ENCODE assay signal across 8 mouse cellular contexts in genomic region chrX:151802956-151803776, GRCm38 (mm10). TPM values are rescaled to one million over a fixed set of nuclear protein-coding genes. Genes with fewer than 3 reads are reported as not detected.
DNase-seq lines count a peak whose midpoint lies in the region; ATAC-seq and TF ChIP-seq lines count a peak whose summit lies in the region.

No protein-coding gene starts in this region.

- TF ChIP-seq CTCF in E14TG2a.4 (conservative IDR thresholded peaks at IDR 0.05; ENCODE audit: low read length): no peak
- TF ChIP-seq CTCF in heart, postnatal 0 days (IDR thresholded peaks at IDR 0.05; ENCODE audit: low read depth): no peak
- no peak for TF ChIP-seq CTCF in testis, adult 2 months (IDR thresholded peaks at IDR 0.05; ENCODE audit: control insufficient read depth, insufficient read depth, insufficient replicate concordance, low read depth, low read length)

- peak; percentile 91 for ATAC-seq in forebrain, embryonic 12.5 days (ENCODE audit: low FRiP score)
- ATAC-seq in heart, postnatal 0 days (ENCODE audit: insufficient read depth, low read depth): peak; percentile 91
- peak; percentile 90 for ATAC-seq in liver, embryonic 16.5 days (ENCODE audit: low read depth)
- peak; percentile 90 for ATAC-seq in neural tube, embryonic 13.5 days (ENCODE audit: low read depth)

- H3K36me3 ChIP-seq in E14TG2a.4 (ENCODE audit: insufficient read depth, low read length): peaks cover 12% of the 10 kb centered on the region; the same call in 1 of the 2 replicates
- no peaks in the 10 kb centered on the region for H3K36me3 ChIP-seq in forebrain, embryonic 12.5 days (replicated peaks)
- H3K36me3 ChIP-seq in heart, postnatal 0 days (replicated peaks; ENCODE audit: control insufficient read depth, insufficient read depth, low read length): no peaks in the 10 kb centered on the region
- no peaks in the 10 kb centered on the region for H3K36me3 ChIP-seq in liver, embryonic 16.5 days (ENCODE audit: control insufficient read depth, insufficient read depth)
- H3K36me3 ChIP-seq in neural tube, embryonic 13.5 days: no peaks in the 10 kb centered on the region
- no peaks in the 10 kb centered on the region for H3K36me3 ChIP-seq in testis, adult 2 months (ENCODE audit: control insufficient read depth, insufficient read depth, low read length)

- peak; percentile 95 for DNase-seq in c-Kit-positive CD71-positive TER-119-positive erythroid progenitor cells, embryonic 14.5 days (ENCODE audit: low spot score)
- peak; percentile 97 for DNase-seq in heart, postnatal 0 days (ENCODE audit: low spot score)
- DNase-seq in kidney, postnatal 4 days: peak; percentile 91 to 96

- TF ChIP-seq EP300 in heart, postnatal 0 days (IDR thresholded peaks at IDR 0.05; ENCODE audit: low read depth): peak; percentile 96

- H3K4me3 ChIP-seq in E14TG2a.4 (replicated peaks; ENCODE audit: low read length): peak overlapping the region; percentile 83
- H3K4me3 ChIP-seq in forebrain, embryonic 12.5 days (replicated peaks): peak overlapping the region; percentile 54
- H3K4me3 ChIP-seq in heart, postnatal 0 days (ENCODE audit: low read depth, low read length): peak overlapping the region; percentile 63
- peak overlapping the region; percentile 74 for H3K4me3 ChIP-seq in liver, embryonic 16.5 days (ENCODE audit: low read depth, low read length)
- peak overlapping the region; percentile 51 for H3K4me3 ChIP-seq in neural tube, embryonic 13.5 days
- peak overlapping the region; percentile 95 for H3K4me3 ChIP-seq in testis, adult 2 months (ENCODE audit: control insufficient read depth, low read depth, low read length)

- peak overlapping the region; percentile 94 for H3K27ac ChIP-seq in forebrain, embryonic 12.5 days
- peak overlapping the region; percentile 99 for H3K27ac ChIP-seq in heart, postnatal 0 days (ENCODE audit: low read depth)
- H3K27ac ChIP-seq in liver, embryonic 16.5 days (ENCODE audit: low read length): peak overlapping the region; percentile 93
- H3K27ac ChIP-seq in neural tube, embryonic 13.5 days (replicated peaks): peak overlapping the region; percentile 92
- H3K27ac ChIP-seq in testis, adult 2 months (ENCODE audit: control insufficient read depth, insufficient read depth, low read depth, low read length): peak overlapping the region; percentile 87

- H3K9me3 ChIP-seq in E14TG2a.4 (ENCODE audit: low read length): no peaks in the 10 kb centered on the region
- H3K9me3 ChIP-seq in forebrain, embryonic 12.5 days: no peaks in the 10 kb centered on the region
- H3K9me3 ChIP-seq in heart, postnatal 0 days (replicated peaks; ENCODE audit: control insufficient read depth, low read length): no peaks in the 10 kb centered on the region
- H3K9me3 ChIP-seq in liver, embryonic 16.5 days (replicated peaks; ENCODE audit: control insufficient read depth, low read length): no peaks in the 10 kb centered on the region
- no peaks in the 10 kb centered on the region for H3K9me3 ChIP-seq in neural tube, embryonic 13.5 days

- peak overlapping the region; percentile 53 for H3K4me2 ChIP-seq in forebrain, embryonic 12.5 days
- peak overlapping the region; percentile 68 for H3K4me2 ChIP-seq in heart, postnatal 0 days (ENCODE audit: low read depth, low read length)
- H3K4me2 ChIP-seq in liver, embryonic 16.5 days (ENCODE audit: low read depth, low read length): peak overlapping the region; percentile 64
- H3K4me2 ChIP-seq in neural tube, embryonic 13.5 days: peak overlapping the region; percentile 72

- peak overlapping the region; percentile 67 for H3K9ac ChIP-seq in forebrain, embryonic 12.5 days
- H3K9ac ChIP-seq in heart, postnatal 0 days (replicated peaks; ENCODE audit: low read depth, low read length): peak overlapping the region; percentile 81
- peak overlapping the region; percentile 80 for H3K9ac ChIP-seq in liver, embryonic 16.5 days (ENCODE audit: low read depth, low read length)
- H3K9ac ChIP-seq in neural tube, embryonic 13.5 days: peak overlapping the region; percentile 77

- H3K4me1 ChIP-seq in E14TG2a.4 (replicated peaks; ENCODE audit: low read depth, low read length): peaks cover 20% of the 10 kb centered on the region
- no peaks in the 10 kb centered on the region for H3K4me1 ChIP-seq in forebrain, embryonic 12.5 days
- H3K4me1 ChIP-seq in heart, postnatal 0 days (ENCODE audit: control insufficient read depth, insufficient read depth): no peaks in the 10 kb centered on the region; the same call in 1 of the 2 replicates
- peaks cover 2% of the 10 kb centered on the region for H3K4me1 ChIP-seq in liver, embryonic 16.5 days (ENCODE audit: control insufficient read depth, low read depth, low read length)
- peaks cover 11% of the 10 kb centered on the region; the same call in 1 of the 2 replicates for H3K4me1 ChIP-seq in neural tube, embryonic 13.5 days (replicated peaks)
- no peaks in the 10 kb centered on the region for H3K4me1 ChIP-seq in testis, adult 2 months (ENCODE audit: control insufficient read depth, insufficient read depth, low read length)

- peak; percentile 60 for TF ChIP-seq POLR2A in testis, adult 2 months (IDR thresholded peaks at IDR 0.05; ENCODE audit: control insufficient read depth, low read depth, low read length)

- 15% methylated on average over 77 of the region's 77 CpGs for WGBS in forebrain, embryonic 12.5 days
- 22% methylated on average over 75 of the region's 77 CpGs for WGBS in heart, postnatal 0 days
- WGBS in liver, embryonic 16.5 days (ENCODE audit: insufficient replicate concordance): 17% methylated on average over 77 of the region's 77 CpGs
- 17% methylated on average over 73 of the region's 77 CpGs for WGBS in neural tube, embryonic 13.5 days

- H3K27me3 ChIP-seq in E14TG2a.4 (ENCODE audit: insufficient read depth, low read length): no peaks in the 10 kb centered on the region; the same call in 1 of the 2 replicates
- 0 out of 2 replicates have a peak, but pooled peaks cover 5% of the 10 kb centered on the region for H3K27me3 ChIP-seq in forebrain, embryonic 12.5 days
- H3K27me3 ChIP-seq in heart, postnatal 0 days (ENCODE audit: control insufficient read depth, insufficient read depth, low read length): no peaks in the 10 kb centered on the region
- H3K27me3 ChIP-seq in liver, embryonic 16.5 days (ENCODE audit: control insufficient read depth, insufficient read depth, low read depth, low read length): no peaks in the 10 kb centered on the region
- peaks cover 10% of the 10 kb centered on the region for H3K27me3 ChIP-seq in neural tube, embryonic 13.5 days
- no peaks in the 10 kb centered on the region for H3K27me3 ChIP-seq in testis, adult 2 months (ENCODE audit: control insufficient read depth, insufficient read depth, low read length)

RNA-seq across cellular contexts. Expression of gene Huwe1, which starts 2.6 kb away (rescaled TPM):
- 86.8 and 90.6 TPM in 2 replicates for polyA plus RNA-seq in forebrain, embryonic 12.5 days (2016; fragmentation: Nextera tagmentation; extraction: Ambion mirVana)
- total RNA-seq in heart, postnatal 0 days (2014; rRNA removed; ENCODE audit: low replicate concordance): 73.3 and 73.8 TPM in 2 replicates
- polyA plus RNA-seq in heart, postnatal 0 days (2015; fragmentation: Nextera tagmentation; extraction: Ambion mirVana): 13.5 and 15.4 TPM in 2 replicates
- 11.5 and 13.3 TPM in 2 replicates for polyA plus RNA-seq in liver, embryonic 16.5 days (2015; fragmentation: Nextera tagmentation; extraction: Ambion mirVana)
- polyA plus RNA-seq in neural tube, embryonic 13.5 days (2015; fragmentation: Nextera tagmentation; extraction: Ambion mirVana): 50.2 and 54.9 TPM in 2 replicates
- 20.2 and 22.7 TPM in 2 replicates for polyA plus RNA-seq in testis, adult 2 months (2012; rRNA removed)

Comparison
In these comparisons a context has a peak if more than half of its experiments do, and no peak if none do; other contexts are left out.
1. Peak in every context shown above with its lines: DNase-seq, ATAC-seq, H3K4me3 ChIP-seq and H3K27ac ChIP-seq.